Mouse (Mus musculus) myocyte (in vitro differentiated cells): ENCODE measurements around the gene Atp8a1. TPM values are rescaled to one million over a fixed set of nuclear protein-coding genes. Genes with fewer than 3 reads are reported as not detected.

Source experiments
- H3K27me3 ChIP-seq: one replicate; pipeline ENCODE4 v1.6.1; 2011; ENCODE audit not compliant: control insufficient read depth, insufficient read depth, insufficient read length
- H3K36me3 ChIP-seq: one replicate; pipeline ENCODE4 v1.6.1; 2011; ENCODE audit not compliant: control insufficient read depth, insufficient read depth
- H3K4me2 ChIP-seq: one replicate; pipeline ENCODE4 v1.6.1; 2011; ENCODE audit warnings: low read depth, control low read depth
- H3K4me3 ChIP-seq: one replicate; pipeline ENCODE4 v1.5.1; 2011; ENCODE audit warnings: mild to moderate bottlenecking, control low read depth, moderate library complexity
- H3K79me2 ChIP-seq: one replicate; pipeline ENCODE4 v1.6.1; 2011; ENCODE audit not compliant: control insufficient read depth, insufficient read depth
- H3ac ChIP-seq: one replicate; pipeline ENCODE4 v1.6.1; 2011; ENCODE audit not compliant: control insufficient read depth, insufficient read length
- CEBPB ChIP-seq: IDR thresholded peaks from 2 replicates; pipeline ENCODE4 v1.6.1; 2011; ENCODE audit warnings: mild to moderate bottlenecking, moderate library complexity; ENCODE audit not compliant: poor library complexity, insufficient read depth, severe bottlenecking
- E2F4 ChIP-seq: IDR thresholded peaks from one replicate; pipeline ENCODE4 v1.6.1; 2011; ENCODE audit warnings: mild to moderate bottlenecking, control low read depth, moderate library complexity; ENCODE audit not compliant: insufficient read depth
- MAX ChIP-seq: IDR thresholded peaks from one replicate; pipeline ENCODE4 v1.6.1; 2011; ENCODE audit warnings: low read depth, mild to moderate bottlenecking, control low read depth
- MYOD1 ChIP-seq, 3 experiments: IDR thresholded peaks; one replicate each; pipeline ENCODE4 v1.6.1; 2011; ENCODE audit warnings: control low read depth in 2 of 3, low read depth in 2 of 3, mild to moderate bottlenecking in 2 of 3, moderate library complexity in 1 of 3; ENCODE audit not compliant: insufficient read length in 2 of 3, control insufficient read depth in 1 of 3
- MYOG ChIP-seq, 3 experiments: IDR thresholded peaks; one replicate each; pipeline ENCODE4 v1.6.1; 2011; ENCODE audit warnings: control low read depth in 2 of 3, low read depth in 2 of 3, mild to moderate bottlenecking in 2 of 3; ENCODE audit not compliant: insufficient read length in 2 of 3, control insufficient read depth in 1 of 3, insufficient read depth in 1 of 3
- POLR2A ChIP-seq: IDR thresholded peaks from one replicate; pipeline ENCODE4 v1.6.1; 2011; ENCODE audit warnings: low read depth, mild to moderate bottlenecking, control low read depth, moderate library complexity; ENCODE audit not compliant: insufficient read length
- POLR2AphosphoS2 ChIP-seq: IDR thresholded peaks from one replicate; pipeline ENCODE4 v1.6.1; 2011; ENCODE audit warnings: low read depth, control low read depth; ENCODE audit not compliant: insufficient read length
- REST ChIP-seq: IDR thresholded peaks from one replicate; pipeline ENCODE4 v1.6.1; 2011; ENCODE audit warnings: mild to moderate bottlenecking, control low read depth, moderate library complexity; ENCODE audit not compliant: insufficient read depth, insufficient read length
- SRF ChIP-seq: IDR thresholded peaks from one replicate; pipeline ENCODE4 v1.6.1; 2011; ENCODE audit warnings: low read depth; ENCODE audit not compliant: control insufficient read depth, insufficient read length
- TCF12 ChIP-seq: IDR thresholded peaks from one replicate; pipeline ENCODE4 v1.6.1; 2011; ENCODE audit warnings: mild to moderate bottlenecking, control low read depth; ENCODE audit not compliant: poor library complexity, insufficient read depth, severe bottlenecking
- TCF3 ChIP-seq: IDR thresholded peaks from one replicate; pipeline ENCODE4 v1.6.1; 2011; ENCODE audit warnings: low read depth, control low read depth; ENCODE audit not compliant: insufficient read length
- USF1 ChIP-seq: IDR thresholded peaks from one replicate; pipeline ENCODE4 v1.6.1; 2011; ENCODE audit warnings: low read depth, mild to moderate bottlenecking, control low read depth, moderate library complexity
- polyA plus RNA-seq: library from polyadenylated mRNA; unstranded; fragments of >200 nt; fragmentation: generic; extraction: Trizol; gene quantifications from one replicate; pipeline ENCODE4 v1.2.1, GENCODE M21; 2012; ENCODE audit warnings: missing spikeins

The Atp8a1 gene
- polyA plus RNA-seq, 1 experiment = 0.02 TPM

- no peak overlapping the region for H3K4me2 ChIP-seq
- no peaks in the 10 kb centered on the region for H3K27me3 ChIP-seq
- no peak overlapping the region for H3ac ChIP-seq
- TF ChIP-seq MAX = no peak
- no peak for TF ChIP-seq POLR2A
- TF ChIP-seq REST = no peak
- TF ChIP-seq CEBPB = no peak
- TF ChIP-seq TCF3 = no peak
- no peak for TF ChIP-seq POLR2AphosphoS2
- no peak for TF ChIP-seq SRF
- no peak for TF ChIP-seq MYOG (IDR thresholded peaks at IDR 0.05; ENCODE audit: control insufficient read depth in 1 of 3, insufficient read depth in 1 of 3, insufficient read length in 2 of 3, low read depth in 2 of 3)
- no peak for TF ChIP-seq E2F4
- no peak for TF ChIP-seq MYOD1 (IDR thresholded peaks at IDR 0.05; ENCODE audit: control insufficient read depth in 1 of 3, insufficient read length in 2 of 3, low read depth in 2 of 3)
- no peak for TF ChIP-seq USF1
- TF ChIP-seq TCF12 = no peak
- H3K36me3 ChIP-seq = no peaks in the 10 kb centered on the region
- no peak overlapping the region for H3K4me3 ChIP-seq
- no peaks in the 10 kb centered on the region for H3K79me2 ChIP-seq
Measured at GRCm38 (mm10) chr5:67831293-67832147, 15.7 kb downstream of the Atp8a1 start.

GRCm38 (mm10) chr5:67828356-67828755, 18.9 kb downstream of the Atp8a1 start:
- Histone ChIP-seq H3K4me3 (no peak overlapping the region), H3K36me3 (no peaks in the 10 kb centered on the region), H3ac (no peak overlapping the region), H3K4me2 (no peak overlapping the region), H3K79me2 (no peaks in the 10 kb centered on the region), H3K27me3 (no peaks in the 10 kb centered on the region)
- TF ChIP-seq TCF12 = no peak
- no peak for TF ChIP-seq SRF
- no peak for TF ChIP-seq REST
- TF ChIP-seq USF1 = no peak
- no peak for TF ChIP-seq MAX
- TF ChIP-seq POLR2A = no peak
- TF ChIP-seq MYOD1 (IDR thresholded peaks at IDR 0.05; ENCODE audit: control insufficient read depth in 1 of 3, insufficient read length in 2 of 3, low read depth in 2 of 3) = no peak
- no peak for TF ChIP-seq MYOG (IDR thresholded peaks at IDR 0.05; ENCODE audit: control insufficient read depth in 1 of 3, insufficient read depth in 1 of 3, insufficient read length in 2 of 3, low read depth in 2 of 3)
- TF ChIP-seq CEBPB = no peak
- TF ChIP-seq TCF3 = no peak
- no peak for TF ChIP-seq E2F4
- TF ChIP-seq POLR2AphosphoS2 = no peak

DNA sequence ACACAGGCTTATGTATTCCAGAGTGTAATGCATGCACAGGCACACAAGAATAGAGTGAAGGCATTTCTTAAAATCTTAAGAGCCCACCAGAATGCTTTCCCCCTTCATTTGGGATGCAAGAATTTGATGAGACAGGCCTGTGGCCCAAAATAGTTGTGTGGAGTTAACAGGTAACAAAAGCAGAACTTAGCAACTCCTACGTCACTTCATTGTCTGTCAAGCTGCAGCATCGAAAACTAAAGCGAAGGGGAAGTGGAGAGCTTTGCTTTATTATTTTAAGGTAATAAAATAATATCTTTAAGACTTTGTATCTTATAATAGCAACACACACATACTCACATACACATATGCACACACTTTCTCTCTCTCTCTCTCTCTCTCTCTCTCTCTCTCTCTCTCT, 20.3 kb downstream of the Atp8a1 start:
- H3K4me2 ChIP-seq = no peak overlapping the region
- H3K4me3 ChIP-seq = no peak overlapping the region
- no peak for TF ChIP-seq MAX
- no peak for TF ChIP-seq CEBPB
- TF ChIP-seq SRF = no peak
- no peak for TF ChIP-seq REST
- no peak for TF ChIP-seq TCF12
- TF ChIP-seq USF1 = no peak
- no peak for TF ChIP-seq MYOG (IDR thresholded peaks at IDR 0.05; ENCODE audit: control insufficient read depth in 1 of 3, insufficient read depth in 1 of 3, insufficient read length in 2 of 3, low read depth in 2 of 3)
- TF ChIP-seq POLR2AphosphoS2 = no peak
- no peak for TF ChIP-seq TCF3
- TF ChIP-seq E2F4 = no peak
- TF ChIP-seq POLR2A = no peak
- no peak overlapping the region for H3ac ChIP-seq
- H3K36me3 ChIP-seq = no peaks in the 10 kb centered on the region
- H3K79me2 ChIP-seq = no peaks in the 10 kb centered on the region
- no peaks in the 10 kb centered on the region for H3K27me3 ChIP-seq

DNA sequence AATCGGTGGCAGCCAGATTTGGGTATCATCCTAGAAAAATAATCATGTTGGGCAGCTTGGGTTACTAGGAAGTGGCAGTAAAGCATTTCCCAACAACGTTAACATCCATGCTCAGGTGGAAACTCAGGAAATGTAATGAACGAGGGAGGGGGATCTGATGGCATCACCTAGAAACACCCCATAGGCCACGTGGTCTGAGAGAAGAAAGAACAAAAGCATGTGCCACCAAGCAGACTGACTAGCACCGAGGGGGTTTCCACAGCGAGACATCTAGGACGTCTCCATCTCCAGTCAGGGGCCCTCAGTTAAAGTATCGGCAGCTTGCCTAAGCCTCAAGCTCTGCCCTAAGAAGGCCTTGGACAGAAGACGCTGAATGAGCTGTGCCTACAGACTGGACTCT, 21.0 kb downstream of the Atp8a1 start:
- no peak overlapping the region for H3ac ChIP-seq
- TF ChIP-seq TCF3 (no peak), MAX (no peak), SRF (no peak), POLR2AphosphoS2 (no peak), MYOG (IDR thresholded peaks at IDR 0.05; ENCODE audit: control insufficient read depth in 1 of 3, insufficient read depth in 1 of 3, insufficient read length in 2 of 3, low read depth in 2 of 3) (no peak), E2F4 (no peak), MYOD1 (IDR thresholded peaks at IDR 0.05; ENCODE audit: control insufficient read depth in 1 of 3, insufficient read length in 2 of 3, low read depth in 2 of 3) (no peak), POLR2A (no peak), USF1 (no peak), TCF12 (no peak), CEBPB (no peak), REST (no peak)
- H3K27me3 ChIP-seq = no peaks in the 10 kb centered on the region
- H3K4me2 ChIP-seq = no peak overlapping the region
- no peaks in the 10 kb centered on the region for H3K36me3 ChIP-seq
- no peak overlapping the region for H3K4me3 ChIP-seq
- no peaks in the 10 kb centered on the region for H3K79me2 ChIP-seq
